Mouse (Mus musculus): ENCODE measurements around the gene Armt1. TPM values are rescaled to one million over a fixed set of nuclear protein-coding genes. Genes with fewer than 3 reads are reported as not detected.

Gene Armt1
- 20.7 and 23.7 TPM in 2 replicates for total RNA-seq (2012; rRNA removed)
- total RNA-seq (2014; rRNA removed) = 45.1 and 50.2 TPM in 2 replicates
- polyA plus RNA-seq (2012; ENCODE audit: insufficient read length, low read depth) = 28.2 and 32.1 TPM in 2 replicates

DNA sequence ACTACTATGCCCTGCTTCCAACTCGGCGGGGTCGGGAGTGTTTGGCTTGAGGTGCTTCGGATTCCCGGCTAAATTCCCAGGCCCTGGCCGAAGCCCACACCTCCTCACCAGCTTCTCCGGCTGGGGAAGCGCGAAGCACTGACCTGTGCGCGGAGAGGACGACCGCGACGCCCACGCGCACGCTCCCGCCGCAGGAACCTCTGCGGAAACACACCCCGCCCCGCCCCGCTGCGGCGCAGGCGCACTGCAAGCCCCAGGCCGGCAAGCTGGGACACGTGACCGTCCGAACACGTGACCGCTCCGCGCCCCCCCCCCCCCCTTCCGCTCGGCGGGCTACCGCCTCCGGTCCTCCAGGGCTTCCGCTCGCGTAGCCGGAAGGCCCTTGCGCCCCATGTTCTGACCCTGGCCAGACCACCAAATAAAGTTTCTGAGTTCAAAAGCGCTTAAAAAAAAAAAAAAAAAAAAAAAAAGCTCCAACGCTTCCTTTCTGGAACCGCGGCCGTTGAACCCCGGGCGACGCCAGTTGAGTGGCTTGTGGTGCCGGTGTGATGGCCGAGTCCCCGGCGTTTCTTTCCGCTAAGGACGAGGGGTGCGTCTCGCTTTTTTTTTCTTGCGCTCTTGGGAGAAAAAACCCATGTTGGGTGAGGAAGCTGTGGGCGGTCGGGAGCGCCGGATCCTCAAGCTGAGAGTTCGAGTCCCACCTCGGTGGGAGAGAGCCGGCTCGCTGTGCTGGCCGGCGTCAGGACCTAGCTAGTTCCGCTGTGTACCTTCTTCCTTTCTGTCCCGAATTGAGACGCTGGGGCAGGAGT, at the start of gene Armt1, which contains the start of gene Rmnd1:
Armt1 (plus strand) TSS at position 345 of the 809 bp plus-strand sequence.
Rmnd1 (minus strand) TSS at position 266 of the 809 bp plus-strand sequence.
- TF ChIP-seq TCF12 (IDR thresholded peaks at IDR 0.05; ENCODE audit: low read depth, low read length) (peak; percentile 85), MAFK (IDR thresholded peaks at IDR 0.05; ENCODE audit: insufficient replicate concordance, low read length) (no peak), SIN3A (IDR thresholded peaks at IDR 0.05; ENCODE audit: low read length) (peak; percentile 92), MEF2A (IDR thresholded peaks at IDR 0.05; ENCODE audit: borderline replicate concordance, low read depth, low read length) (peak; percentile 78), CHD1 (IDR thresholded peaks at IDR 0.05; ENCODE audit: low read depth, low read length) (no peak; the same call in 1 of the 2 replicates), ELF1 (IDR thresholded peaks at IDR 0.05; ENCODE audit: low read depth, low read length) (peak; percentile 96), MAZ (IDR thresholded peaks at IDR 0.05; ENCODE audit: low read depth, low read length) (peak; percentile 94), NELFE (IDR thresholded peaks at IDR 0.05; ENCODE audit: low read depth, low read length) (peak; percentile 81), MXI1 (IDR thresholded peaks at IDR 0.05; ENCODE audit: low read depth, low read length) (peak; percentile 93), ZC3H11A (IDR thresholded peaks at IDR 0.05; ENCODE audit: low read depth, low read length) (no peak), POLR2A (IDR thresholded peaks at IDR 0.05; ENCODE audit: low read depth, low read length) (peak; percentile 95), CHD2 (IDR thresholded peaks at IDR 0.05; ENCODE audit: low read length) (0 out of 2 replicates have a peak, but pooled peaks have one; percentile 31), RCOR1 (conservative IDR thresholded peaks at IDR 0.05; ENCODE audit: low read depth, low read length) (peak; percentile 85; the same call in 1 of the 2 replicates), E2F4 (IDR thresholded peaks at IDR 0.05; ENCODE audit: insufficient replicate concordance, low read depth, low read length) (0 out of 2 replicates have a peak, but pooled peaks have one; percentile 70), EP300 (IDR thresholded peaks at IDR 0.05; ENCODE audit: low read length) (no peak), POLR2AphosphoS2 (IDR thresholded peaks at IDR 0.05; ENCODE audit: low read depth, low read length) (peak; percentile 75), MYC (IDR thresholded peaks at IDR 0.05; ENCODE audit: low read depth, low read length) (peak; percentile 79), JUND (conservative IDR thresholded peaks at IDR 0.05; ENCODE audit: low read depth, low read length) (no peak), ZKSCAN1 (IDR thresholded peaks at IDR 0.05; ENCODE audit: borderline replicate concordance, low read depth, low read length) (peak; percentile 48; the same call in 1 of the 2 replicates), ETS1 (conservative IDR thresholded peaks at IDR 0.05; ENCODE audit: low read depth, low read length) (peak; percentile 56), USF2 (conservative IDR thresholded peaks at IDR 0.05; ENCODE audit: low read depth, low read length) (peak; percentile 98), TBP (conservative IDR thresholded peaks at IDR 0.05; ENCODE audit: low read depth, low read length) (peak; percentile 52; the same call in 1 of the 2 replicates), PAX5 (IDR thresholded peaks at IDR 0.05; ENCODE audit: low read length) (no peak), HCFC1 (IDR thresholded peaks at IDR 0.05; ENCODE audit: low read depth, low read length) (peak; percentile 93), NRF1 (IDR thresholded peaks at IDR 0.05; ENCODE audit: low read depth, low read length) (peak; percentile 96), ZNF384 (IDR thresholded peaks at IDR 0.05; ENCODE audit: low read depth, low read length) (peak; percentile 100), ZMIZ1 (IDR thresholded peaks at IDR 0.05; ENCODE audit: low read depth, low read length) (peak; percentile 63; the same call in 1 of the 2 replicates), MAX (IDR thresholded peaks at IDR 0.05; ENCODE audit: low read length) (peak; percentile 99), BHLHE40 (IDR thresholded peaks at IDR 0.05; ENCODE audit: low read depth, low read length) (peak; percentile 94), GABPA (IDR thresholded peaks at IDR 0.05; ENCODE audit: insufficient replicate concordance, low read depth, low read length) (peak; percentile 16; the same call in 1 of the 2 replicates), UBTF (IDR thresholded peaks at IDR 0.05; ENCODE audit: low read depth, low read length) (peak; percentile 94), JUN (IDR thresholded peaks at IDR 0.05; ENCODE audit: insufficient read depth, low read depth, low read length) (no peak), KAT2A (IDR thresholded peaks at IDR 0.05; ENCODE audit: insufficient replicate concordance, low read length) (peak; percentile 77; the same call in 1 of the 2 replicates), USF1 (IDR thresholded peaks at IDR 0.05; ENCODE audit: low read depth, low read length) (peak; percentile 99), CTCF (conservative IDR thresholded peaks at IDR 0.05 in 1 of 2, IDR thresholded peaks at IDR 0.05 in 1 of 2; ENCODE audit: low read depth in 2 of 2, low read length in 2 of 2) (no peak), RAD21 (IDR thresholded peaks at IDR 0.05; ENCODE audit: low read depth, low read length) (no peak), SMC3 (IDR thresholded peaks at IDR 0.05; ENCODE audit: low read depth, low read length) (no peak), IRF4 (IDR thresholded peaks at IDR 0.05; ENCODE audit: low read depth, low read length) (no peak; the same call in 1 of the 2 replicates)
- H3K4me3 ChIP-seq (replicated peaks in 1 of 3; ENCODE audit: low read depth in 2 of 3, low read length in 2 of 3, poor library complexity in 1 of 3) = peak within 1 kb of the TSS; percentile 82 to 95 (median 89)
- H3K79me2 ChIP-seq (replicated peaks; ENCODE audit: control insufficient read depth, extremely low read depth, insufficient read depth, poor library complexity, severe bottlenecking) = peaks cover 31% of the 10 kb centered on the region
- peak within 1 kb of the TSS; percentile 96 for H3K9ac ChIP-seq (ENCODE audit: insufficient read depth, low read depth)
- H3K27ac ChIP-seq (ENCODE audit: insufficient read depth, low read depth) = peak within 1 kb of the TSS; percentile 81
- peak; percentile 91 for DNase-seq (ENCODE audit: extremely low read depth)
- no peaks in the 10 kb centered on the region for H3K27me3 ChIP-seq (replicated peaks)
- peak within 1 kb of the TSS; percentile 82 for H3K4me2 ChIP-seq (ENCODE audit: insufficient read depth, low read depth, poor library complexity, severe bottlenecking)
- H3K36me3 ChIP-seq (replicated peaks in 1 of 2; ENCODE audit: control insufficient read depth in 1 of 2, insufficient read depth in 1 of 2, low read length in 1 of 2) = peaks cover 16 to 44% of the 10 kb centered on the region in 2 experiments
- in situ Hi-C loops (cut with MboI; ENCODE audit: low pct_ligation_motif_present, low pct_unique_long_range_greater_than_20kb, low sequenced_read_pairs) (no loop called here), dilution Hi-C loops (cut with MboI; ENCODE audit: extremely low pct_ligation_motif_present, extremely low pct_unique_long_range_greater_than_20kb, low sequenced_read_pairs) (no loop called here)
- no peaks in the 10 kb centered on the region for H3K9me3 ChIP-seq (replicated peaks; ENCODE audit: low read length)
- H3K4me1 ChIP-seq (ENCODE audit: control insufficient read depth in 1 of 2, insufficient read depth in 2 of 2) = peaks cover 7 to 49% of the 10 kb centered on the region in 2 experiments
